Mouse (Mus musculus): ENCODE results near the gene Efs.

DNA sequence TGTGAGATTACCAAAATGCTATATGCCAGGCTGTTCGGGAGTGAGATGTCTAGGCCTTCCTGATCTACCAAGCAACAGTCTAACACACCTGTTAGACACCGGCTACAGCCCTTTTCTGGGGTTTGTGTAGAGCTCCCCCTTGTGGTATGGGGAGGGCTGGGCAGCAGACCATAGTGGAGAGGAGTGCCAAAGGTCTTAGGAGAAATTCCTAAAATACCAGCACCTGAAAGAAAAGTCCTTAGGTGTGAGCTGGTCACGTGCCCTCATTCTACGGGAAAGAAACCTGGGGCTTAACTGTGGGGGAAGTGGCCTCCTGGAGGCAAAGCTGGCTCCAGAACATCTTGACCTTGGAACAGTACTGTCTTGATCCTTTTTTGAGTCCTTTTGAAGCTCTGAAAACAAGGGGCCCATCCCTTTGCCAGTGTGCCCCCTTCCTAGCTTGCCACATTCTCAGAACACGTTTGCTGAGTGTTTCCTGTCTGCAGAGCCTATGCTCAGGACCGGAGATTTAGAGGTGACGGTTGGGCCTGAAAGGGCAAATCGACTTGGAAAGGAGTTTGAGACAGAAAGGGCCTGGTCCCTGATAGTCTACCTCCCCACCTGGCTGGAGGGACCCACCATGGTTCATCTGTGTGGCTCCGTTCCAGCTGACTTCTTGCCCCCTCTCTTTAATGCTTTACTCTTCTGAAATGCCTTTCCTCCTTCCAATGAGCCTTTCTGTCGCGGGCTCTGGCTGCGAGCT, 13.7 kb upstream of the Efs start:
- TF ChIP-seq MAX (IDR thresholded peaks at IDR 0.05) (no peak), MYOD1 (IDR thresholded peaks at IDR 0.05; ENCODE audit: control insufficient read depth, insufficient read length, low read depth) (no peak), CTCF (IDR thresholded peaks at IDR 0.05; ENCODE audit: control insufficient read depth, insufficient read depth, insufficient read length) (no peak), USF1 (IDR thresholded peaks at IDR 0.05; ENCODE audit: low read depth) (no peak), MYOG (IDR thresholded peaks at IDR 0.05; ENCODE audit: control insufficient read depth, extremely low read depth, insufficient read length) (no peak), FOSL1 (IDR thresholded peaks at IDR 0.05; ENCODE audit: insufficient read depth, low read length, poor library complexity, severe bottlenecking) (no peak), CEBPB (IDR thresholded peaks at IDR 0.05; ENCODE audit: low read depth) (no peak)

Measured in C2C12 (cell line).